Mouse (Mus musculus): ENCODE measurements at regions not wholly inside any gene's neighbourhood (a gene's known extent, or its start where the extent isn't known, plus 50 kb on each side); places are given as distances from the start of the nearest gene placed in this dataset.

GRCm38 (mm10) chrX:135080380-135081158 lies 71.6 kb upstream of the Zmat1 start:
- ATAC-seq (ENCODE audit: low read depth): no peak
- WGBS: 71% methylated on average over 2 of the region's 2 CpGs
- Histone ChIP-seq H3K9ac (ENCODE audit: low read length) (no peak overlapping the region), H3K4me2 (ENCODE audit: low read depth, low read length) (no peak overlapping the region), H3K27me3 (ENCODE audit: control insufficient read depth, insufficient read depth, low read depth, low read length) (no peaks in the 10 kb centered on the region), H3K9me3 (ENCODE audit: control insufficient read depth, low read length) (no peaks in the 10 kb centered on the region), H3K36me3 (ENCODE audit: control insufficient read depth, insufficient read depth, low read length) (no peaks in the 10 kb centered on the region), H3K27ac (ENCODE audit: low read length) (no peak overlapping the region), H3K4me3 (ENCODE audit: low read length) (no peak overlapping the region), H3K4me1 (replicated peaks; ENCODE audit: control insufficient read depth, insufficient read depth, low read length) (no peaks in the 10 kb centered on the region)

DNA sequence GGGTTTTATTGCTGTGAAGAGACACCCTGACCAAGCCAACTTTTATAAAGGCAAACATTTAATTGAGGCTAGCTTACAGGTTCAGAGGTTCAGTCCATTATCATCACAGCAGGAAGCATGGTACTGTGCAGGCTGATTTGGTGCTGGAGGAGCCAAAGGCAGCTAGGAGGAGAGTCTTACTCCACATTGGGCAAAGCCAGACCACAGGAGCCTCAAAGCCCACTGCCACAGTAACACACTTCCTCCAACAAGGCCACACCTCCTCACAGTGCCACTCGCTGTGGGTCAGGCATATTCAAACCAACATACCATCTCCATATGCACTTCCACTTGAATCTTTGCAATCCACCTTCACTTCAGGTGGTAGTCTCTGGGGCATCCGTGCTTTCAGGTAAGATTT lies 70.4 kb upstream of the Zmat1 start:
- no peaks in the 10 kb centered on the region for H3K27me3 ChIP-seq (ENCODE audit: control insufficient read depth, insufficient read depth, low read depth, low read length)
- 57% methylated on average over 2 of the region's 2 CpGs for WGBS
- no peak for ATAC-seq (ENCODE audit: low read depth)
- H3K4me3 ChIP-seq (ENCODE audit: low read length): no peak overlapping the region
- H3K36me3 ChIP-seq (ENCODE audit: control insufficient read depth, insufficient read depth, low read length): no peaks in the 10 kb centered on the region
- H3K9me3 ChIP-seq (ENCODE audit: control insufficient read depth, low read length): no peaks in the 10 kb centered on the region
- no peak overlapping the region for H3K27ac ChIP-seq (ENCODE audit: low read length)
- H3K4me2 ChIP-seq (ENCODE audit: low read depth, low read length): no peak overlapping the region
- no peak overlapping the region for H3K9ac ChIP-seq (ENCODE audit: low read length)
- no peaks in the 10 kb centered on the region for H3K4me1 ChIP-seq (replicated peaks; ENCODE audit: control insufficient read depth, insufficient read depth, low read length)

DNA sequence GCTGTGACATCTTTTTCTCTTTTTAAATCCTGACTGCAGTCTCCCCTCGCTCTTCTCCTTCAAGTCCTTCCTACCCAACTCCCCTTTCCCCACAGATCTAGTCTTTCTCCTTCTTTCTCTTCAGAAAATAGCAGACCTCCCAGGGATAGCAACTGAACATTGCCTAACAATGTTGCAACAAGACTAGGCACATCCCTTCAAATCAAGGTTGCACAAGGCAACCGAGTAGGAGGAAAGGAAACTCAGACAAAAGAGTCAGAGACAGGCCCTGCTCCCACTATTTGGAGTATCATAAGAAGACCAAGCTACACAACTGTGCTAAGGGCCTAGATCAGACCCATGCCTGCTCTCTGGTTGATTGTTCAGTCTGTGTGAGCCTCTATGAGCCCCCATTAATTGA lies 66.9 kb upstream of the Zmat1 start:
- ATAC-seq (ENCODE audit: low read depth): no peak
- Histone ChIP-seq H3K4me3 (ENCODE audit: low read length) (no peak overlapping the region), H3K9me3 (ENCODE audit: control insufficient read depth, low read length) (no peaks in the 10 kb centered on the region), H3K27ac (ENCODE audit: low read length) (no peak overlapping the region), H3K27me3 (ENCODE audit: control insufficient read depth, insufficient read depth, low read depth, low read length) (no peaks in the 10 kb centered on the region; the same call in 1 of the 2 replicates), H3K4me1 (replicated peaks; ENCODE audit: control insufficient read depth, insufficient read depth, low read length) (no peaks in the 10 kb centered on the region), H3K4me2 (ENCODE audit: low read depth, low read length) (no peak overlapping the region), H3K36me3 (ENCODE audit: control insufficient read depth, insufficient read depth, low read length) (no peaks in the 10 kb centered on the region), H3K9ac (ENCODE audit: low read length) (no peak overlapping the region)
- WGBS: 69% methylated on average over 2 of the region's 2 CpGs

DNA sequence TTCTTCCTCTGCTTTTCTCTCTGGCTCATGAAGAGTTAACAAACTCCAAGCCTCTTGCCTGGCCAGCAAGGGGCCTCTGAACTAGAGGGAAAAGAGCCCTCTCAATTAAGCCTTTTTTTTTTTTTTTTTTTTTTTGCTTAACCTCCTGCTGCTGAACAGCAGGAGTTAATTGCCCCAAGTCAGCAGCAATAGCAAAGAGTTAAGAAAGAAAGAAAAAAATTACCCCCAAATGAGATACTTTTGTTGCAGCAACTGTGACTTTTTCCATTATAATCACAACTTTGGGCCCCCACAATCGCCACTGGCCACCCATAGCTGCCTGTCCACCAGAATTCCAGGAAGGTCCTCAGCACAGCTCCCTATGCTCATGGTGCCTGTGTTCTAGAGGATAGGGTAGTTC lies 60.4 kb upstream of the Zmat1 start:
- H3K4me1 ChIP-seq (replicated peaks; ENCODE audit: control insufficient read depth, insufficient read depth, low read length): no peaks in the 10 kb centered on the region
- no peak overlapping the region for H3K4me3 ChIP-seq (ENCODE audit: low read length)
- WGBS: 33% methylated on average over 1 of the region's 1 CpGs
- ATAC-seq (ENCODE audit: low read depth): no peak
- no peak overlapping the region for H3K27ac ChIP-seq (ENCODE audit: low read length)
- no peaks in the 10 kb centered on the region for H3K36me3 ChIP-seq (ENCODE audit: control insufficient read depth, insufficient read depth, low read length)
- no peaks in the 10 kb centered on the region for H3K9me3 ChIP-seq (ENCODE audit: control insufficient read depth, low read length)
- no peak overlapping the region for H3K4me2 ChIP-seq (ENCODE audit: low read depth, low read length)
- H3K27me3 ChIP-seq (ENCODE audit: control insufficient read depth, insufficient read depth, low read depth, low read length): no peaks in the 10 kb centered on the region; the same call in 1 of the 2 replicates
- H3K9ac ChIP-seq (ENCODE audit: low read length): no peak overlapping the region

DNA sequence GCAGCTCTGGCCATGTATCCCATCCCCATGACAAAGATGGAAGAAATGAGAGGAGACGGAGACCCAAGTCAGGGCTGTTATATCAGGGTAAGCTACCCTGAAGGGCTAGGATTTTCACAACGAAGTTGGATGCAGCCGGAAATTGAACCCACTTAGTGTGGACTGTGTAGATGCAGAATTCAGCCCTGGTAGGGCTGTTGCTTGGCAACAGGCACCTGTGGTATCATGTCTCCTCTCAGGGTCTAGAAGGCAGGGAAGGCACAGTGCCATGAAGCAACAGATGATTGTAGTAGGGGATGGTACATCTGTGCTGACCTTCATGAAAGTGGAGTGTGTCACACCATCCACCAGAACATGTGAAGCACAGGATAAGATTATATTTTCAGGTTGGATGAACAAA lies 51.2 kb upstream of the Zmat1 start:
- Histone ChIP-seq H3K27me3 (ENCODE audit: control insufficient read depth, insufficient read depth, low read depth, low read length) (peaks cover 2% of the 10 kb centered on the region; the same call in 1 of the 2 replicates), H3K4me3 (ENCODE audit: low read length) (no peak overlapping the region), H3K27ac (ENCODE audit: low read length) (no peak overlapping the region), H3K9me3 (ENCODE audit: control insufficient read depth, low read length) (no peaks in the 10 kb centered on the region), H3K9ac (ENCODE audit: low read length) (no peak overlapping the region), H3K36me3 (ENCODE audit: control insufficient read depth, insufficient read depth, low read length) (no peaks in the 10 kb centered on the region), H3K4me1 (replicated peaks; ENCODE audit: control insufficient read depth, insufficient read depth, low read length) (no peaks in the 10 kb centered on the region), H3K4me2 (ENCODE audit: low read depth, low read length) (no peak overlapping the region)
- WGBS: 85% methylated on average over 3 of the region's 3 CpGs
- no peak for ATAC-seq (ENCODE audit: low read depth)

GRCm38 (mm10) chrX:135058949-135059348 lies 49.9 kb upstream of the Zmat1 start:
- Histone ChIP-seq H3K27ac (ENCODE audit: low read length) (no peak overlapping the region), H3K4me2 (ENCODE audit: low read depth, low read length) (no peak overlapping the region), H3K4me3 (ENCODE audit: low read length) (no peak overlapping the region), H3K9ac (ENCODE audit: low read length) (no peak overlapping the region), H3K4me1 (replicated peaks; ENCODE audit: control insufficient read depth, insufficient read depth, low read length) (no peaks in the 10 kb centered on the region), H3K36me3 (ENCODE audit: control insufficient read depth, insufficient read depth, low read length) (no peaks in the 10 kb centered on the region), H3K9me3 (ENCODE audit: control insufficient read depth, low read length) (no peaks in the 10 kb centered on the region), H3K27me3 (ENCODE audit: control insufficient read depth, insufficient read depth, low read depth, low read length) (peaks cover 4% of the 10 kb centered on the region)
- WGBS: 42% methylated on average over 3 of the region's 3 CpGs
- no peak for ATAC-seq (ENCODE audit: low read depth)
